Mouse (Mus musculus) MEL (cell line): ENCODE data around the gene Cyren. TPM values are rescaled to one million over a fixed set of nuclear protein-coding genes. Genes with fewer than 3 reads are reported as not detected.

Source experiments
- DNase-seq: peaks from one replicate; pipeline ENCODE4 v3.0.0; 2011; ENCODE audit warnings: low read depth, low spot score
- H3K27ac ChIP-seq: 2 replicates; pipeline ENCODE4 v1.5.1; 2012; ENCODE audit warnings: low read depth, mild to moderate bottlenecking, control low read depth, low read length, moderate library complexity; ENCODE audit not compliant: control insufficient read depth
- H3K27me3 ChIP-seq, 2 experiments: fragments of 150-350 bp in 1 of 2; sonication (generic) in 1 of 2; 2 replicates each; pipeline ENCODE4 v1.6.1; 2012; ENCODE audit warnings: low read length in 2 of 2, mild to moderate bottlenecking in 2 of 2, improper control_type of control experiment in 1 of 2, moderate library complexity in 1 of 2; ENCODE audit not compliant: insufficient read depth in 2 of 2, control insufficient read depth in 1 of 2
- H3K36me3 ChIP-seq, 2 experiments: 2 replicates each; pipeline ENCODE4 v1.6.1; 2012 to 2014; ENCODE audit warnings: low read length in 2 of 2, improper control_type of control experiment in 1 of 2, inconsistent platforms in 1 of 2, mild to moderate bottlenecking in 1 of 2; ENCODE audit not compliant: insufficient read depth in 2 of 2, control insufficient read depth in 1 of 2
- H3K4me1 ChIP-seq, 2 experiments: fragments of 150-350 bp in 1 of 2; sonication (generic) in 1 of 2; 2 replicates each; pipeline ENCODE4 v1.6.1; 2012; ENCODE audit warnings: low read length in 2 of 2, improper control_type of control experiment in 1 of 2, mild to moderate bottlenecking in 1 of 2; ENCODE audit not compliant: insufficient read depth in 2 of 2, control insufficient read depth in 1 of 2
- H3K4me3 ChIP-seq, 2 experiments: fragments of 150-350 bp in 1 of 2; sonication (generic) in 1 of 2; 2 replicates each; pipeline ENCODE4 v1.5.1; 2012; ENCODE audit warnings: low read depth in 2 of 2, low read length in 2 of 2, mild to moderate bottlenecking in 2 of 2, moderate library complexity in 2 of 2, control low read depth in 1 of 2, improper control_type of control experiment in 1 of 2; ENCODE audit not compliant: control insufficient read depth in 1 of 2, insufficient read depth in 1 of 2
- H3K79me2 ChIP-seq: 2 replicates; pipeline ENCODE4 v1.6.1; 2012; ENCODE audit warnings: mild to moderate bottlenecking, low read length, moderate library complexity; ENCODE audit not compliant: control insufficient read depth, poor library complexity, insufficient read depth
- H3K9ac ChIP-seq: 2 replicates; pipeline ENCODE4 v1.6.1; 2012; ENCODE audit warnings: low read depth, mild to moderate bottlenecking, control low read depth, low read length, moderate library complexity; ENCODE audit not compliant: control insufficient read depth, poor library complexity, severe bottlenecking
- H3K9me3 ChIP-seq: fragments of 150-350 bp; sonication (generic); replicated peaks from 2 replicates; pipeline ENCODE4 v1.6.1; 2012; ENCODE audit warnings: mild to moderate bottlenecking, low read length, improper control_type of control experiment, moderate library complexity; ENCODE audit not compliant: insufficient read depth
- CHD2 ChIP-seq: IDR thresholded peaks from 2 replicates; pipeline ENCODE4 v1.6.1; 2011; ENCODE audit warnings: low read length, improper control_type of control experiment
- CTCF ChIP-seq, 3 experiments: IDR thresholded peaks in 2 of 3; conservative IDR thresholded peaks in 1 of 3; 2 replicates each; pipeline ENCODE4 v1.5.1; 2011 to 2012; ENCODE audit warnings: low read length in 3 of 3, low read depth in 2 of 3, mild to moderate bottlenecking in 2 of 3, improper control_type of control experiment in 1 of 3, inconsistent platforms in 1 of 3, mixed read lengths in 1 of 3, moderate library complexity in 1 of 3; ENCODE audit not compliant: control insufficient read depth in 1 of 3, insufficient read depth in 1 of 3, poor library complexity in 1 of 3, severe bottlenecking in 1 of 3
- EP300 ChIP-seq, 2 experiments: IDR thresholded peaks; 2 replicates each; pipeline ENCODE4 v1.6.1; 2011; ENCODE audit warnings: improper control_type of control experiment in 2 of 2, low read length in 2 of 2, low read depth in 1 of 2, mild to moderate bottlenecking in 1 of 2
- ETS1 ChIP-seq: IDR thresholded peaks from 2 replicates; pipeline ENCODE4 v1.6.1; 2012; ENCODE audit warnings: low read depth, mild to moderate bottlenecking, inconsistent platforms, low read length, improper control_type of control experiment, moderate library complexity
- GABPA ChIP-seq: IDR thresholded peaks from 2 replicates; pipeline ENCODE4 v1.6.1; 2012; ENCODE audit warnings: low read depth, mild to moderate bottlenecking, inconsistent platforms, low read length, improper control_type of control experiment, moderate library complexity
- GATA1 ChIP-seq: IDR thresholded peaks from 2 replicates; pipeline ENCODE4 v1.6.1; 2011; ENCODE audit warnings: low read depth, low read length, improper control_type of control experiment
- JUND ChIP-seq: IDR thresholded peaks from 2 replicates; pipeline ENCODE4 v1.6.1; 2011; ENCODE audit warnings: low read depth, mild to moderate bottlenecking, improper control_type of control experiment, low read length
- KAT2A ChIP-seq: conservative IDR thresholded peaks from 2 replicates; pipeline ENCODE4 v1.6.1; 2012; ENCODE audit warnings: low read depth, low read length, improper control_type of control experiment, inconsistent platforms
- MAFK ChIP-seq: IDR thresholded peaks from 2 replicates; pipeline ENCODE4 v1.6.1; 2011; ENCODE audit warnings: low read depth, mild to moderate bottlenecking, low read length, improper control_type of control experiment, borderline replicate concordance
- MAX ChIP-seq: IDR thresholded peaks from 2 replicates; pipeline ENCODE4 v1.6.1; 2011; ENCODE audit warnings: low read length, improper control_type of control experiment
- MAZ ChIP-seq: IDR thresholded peaks from 2 replicates; pipeline ENCODE4 v1.6.1; 2012; ENCODE audit warnings: low read depth, mild to moderate bottlenecking, inconsistent platforms, low read length, improper control_type of control experiment
- MEF2A ChIP-seq: IDR thresholded peaks from 2 replicates; pipeline ENCODE4 v1.6.1; 2014; ENCODE audit warnings: low read depth, mild to moderate bottlenecking, inconsistent platforms, low read length, improper control_type of control experiment; ENCODE audit not compliant: poor library complexity, insufficient replicate concordance, severe bottlenecking; ENCODE audit errors: extremely low read depth
- MXI1 ChIP-seq: IDR thresholded peaks from 2 replicates; pipeline ENCODE4 v1.6.1; 2011; ENCODE audit warnings: mild to moderate bottlenecking, low read depth, low read length, improper control_type of control experiment
- MYC ChIP-seq: IDR thresholded peaks from 2 replicates; pipeline ENCODE4 v1.6.1; 2011; ENCODE audit warnings: low read depth, mild to moderate bottlenecking, low read length, improper control_type of control experiment, moderate library complexity
- POLR2AphosphoS5 ChIP-seq: IDR thresholded peaks from 2 replicates; pipeline ENCODE4 v1.6.1; 2012; ENCODE audit warnings: low read depth, borderline replicate concordance, mild to moderate bottlenecking, inconsistent platforms, low read length, moderate library complexity, mixed read lengths
- RAD21 ChIP-seq: IDR thresholded peaks from 2 replicates; pipeline ENCODE4 v1.6.1; 2011; ENCODE audit warnings: mild to moderate bottlenecking, low read depth, low read length, improper control_type of control experiment
- SMC3 ChIP-seq: IDR thresholded peaks from 2 replicates; pipeline ENCODE4 v1.6.1; 2011; ENCODE audit warnings: low read depth, low read length, improper control_type of control experiment
- TAL1 ChIP-seq: IDR thresholded peaks from 2 replicates; pipeline ENCODE4 v1.6.1; 2012; ENCODE audit warnings: mild to moderate bottlenecking, inconsistent platforms, low read length, moderate library complexity, mixed read lengths
- TCF12 ChIP-seq: IDR thresholded peaks from 2 replicates; pipeline ENCODE4 v1.6.1; 2014; ENCODE audit warnings: low read depth, mild to moderate bottlenecking, inconsistent platforms, low read length, improper control_type of control experiment, moderate library complexity
- UBTF ChIP-seq: IDR thresholded peaks from 2 replicates; pipeline ENCODE4 v1.6.1; 2012; ENCODE audit warnings: low read depth, mild to moderate bottlenecking, inconsistent platforms, low read length, improper control_type of control experiment, moderate library complexity, borderline replicate concordance; ENCODE audit not compliant: insufficient read depth
- USF1 ChIP-seq: IDR thresholded peaks from 2 replicates; pipeline ENCODE4 v1.6.1; 2014; ENCODE audit warnings: low read depth, mild to moderate bottlenecking, inconsistent platforms, low read length, improper control_type of control experiment, moderate library complexity
- USF2 ChIP-seq, 2 experiments: IDR thresholded peaks; 2 replicates each; pipeline ENCODE4 v1.6.1; 2011 to 2012; ENCODE audit warnings: improper control_type of control experiment in 2 of 2, low read length in 2 of 2, borderline replicate concordance in 1 of 2, inconsistent platforms in 1 of 2, low read depth in 1 of 2, mild to moderate bottlenecking in 1 of 2; ENCODE audit not compliant: insufficient read depth in 1 of 2
- ZC3H11A ChIP-seq: IDR thresholded peaks from 2 replicates; pipeline ENCODE4 v1.6.1; 2012; ENCODE audit warnings: low read depth, mild to moderate bottlenecking, inconsistent platforms, low read length, improper control_type of control experiment
- polyA plus RNA-seq, 2 experiments: library from polyadenylated mRNA; stranded (reverse) in 1 of 2; unstranded in 1 of 2; fragments of >175 nt in 1 of 2; fragments of >200 nt in 1 of 2; gene quantifications; 2 replicates each; pipeline versions ENCODE4 v1.2.1 to v1.2.4; 2012; ENCODE audit warnings: low replicate concordance in 2 of 2, low read depth in 1 of 2; ENCODE audit not compliant: insufficient read length in 2 of 2, insufficient read depth in 1 of 2, missing spikeins in 1 of 2
- total RNA-seq: library from RNA; depleted of rRNA; stranded (reverse); fragments of 300-350 nt; gene quantifications from 2 replicates; pipeline ENCODE4 v1.2.3, GENCODE M21; 2012

Cyren gene
- total and polyA plus RNA-seq, 3 experiments, result 10.1 to 15.9 TPM; not detected in 1

DNA sequence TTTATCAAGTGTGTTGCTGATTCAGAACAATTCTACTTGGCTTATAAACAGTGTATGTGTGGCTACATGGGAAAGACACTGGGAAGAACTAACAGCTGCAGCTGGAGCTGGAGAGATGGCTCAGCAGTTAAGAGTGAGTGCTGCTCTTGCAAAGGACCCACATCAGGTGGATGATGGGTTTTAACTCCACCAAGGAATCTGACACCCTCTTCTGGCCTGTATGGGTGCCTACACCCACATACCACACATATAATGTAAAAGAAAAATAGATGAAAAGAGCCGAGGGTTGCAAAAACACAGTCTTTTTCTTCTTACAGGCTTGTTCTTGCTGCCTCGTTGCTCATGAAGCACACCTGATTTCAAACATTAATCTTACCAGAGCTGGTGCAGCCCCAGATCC lies 28.3 kb upstream of the Cyren start:
- peaks cover 2 to 42% of the 10 kb centered on the region in 2 experiments for H3K4me1 ChIP-seq
- peaks cover 0 to 32% of the 10 kb centered on the region in 2 experiments; a peak in 2 of 4 replicates for H3K36me3 ChIP-seq
- H3K27me3 ChIP-seq, result no peaks in the 10 kb centered on the region
- peaks cover 2% of the 10 kb centered on the region; the same call in 1 of the 2 replicates for H3K79me2 ChIP-seq
- no peak overlapping the region for H3K4me3 ChIP-seq
- H3K9me3 ChIP-seq, result no peaks in the 10 kb centered on the region
- DNase-seq, result peak; percentile 33
- TF ChIP-seq CTCF (IDR thresholded peaks at IDR 0.05 in 2 of 3, conservative IDR thresholded peaks at IDR 0.05 in 1 of 3; ENCODE audit: control insufficient read depth in 1 of 3, insufficient read depth in 1 of 3, low read depth in 2 of 3, low read length in 3 of 3, poor library complexity in 1 of 3, severe bottlenecking in 1 of 3) (peak in 2 of 3 experiments; percentile 28 to 36; a peak in 4 of 6 replicates), MAZ (no peak), RAD21 (peak; percentile 22), MYC (no peak), SMC3 (0 out of 2 replicates have a peak, but pooled peaks have one; percentile 22)
- H3K27ac ChIP-seq, result no peak overlapping the region
- H3K9ac ChIP-seq, result no peak overlapping the region

DNA sequence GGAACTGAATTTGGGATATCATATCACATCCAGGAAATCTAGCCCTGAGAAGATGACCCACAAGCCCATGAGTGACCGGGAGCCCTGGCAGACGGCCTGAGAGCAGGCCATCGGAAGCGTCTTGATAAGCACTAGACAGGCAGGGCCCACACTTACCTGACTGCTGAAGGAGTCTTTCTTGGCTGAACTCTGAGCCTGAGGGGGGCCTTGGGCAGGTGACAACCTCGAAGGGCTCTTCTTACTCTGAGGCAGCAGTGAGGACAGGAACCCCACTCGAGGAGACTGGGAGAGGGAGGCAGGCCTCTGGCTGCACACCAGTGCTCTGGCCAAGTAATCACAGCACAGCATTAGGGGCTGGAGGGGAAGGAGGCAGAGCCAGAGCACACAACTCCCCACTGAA lies 26.5 kb upstream of the Cyren start:
- H3K4me3 ChIP-seq, result no peak overlapping the region
- H3K27ac ChIP-seq, result no peak overlapping the region
- no peak overlapping the region for H3K9ac ChIP-seq
- H3K9me3 ChIP-seq, result no peaks in the 10 kb centered on the region
- peaks cover 2 to 41% of the 10 kb centered on the region in 2 experiments for H3K4me1 ChIP-seq
- peaks cover 0 to 32% of the 10 kb centered on the region in 2 experiments; a peak in 3 of 4 replicates for H3K36me3 ChIP-seq
- no peaks in the 10 kb centered on the region; the same call in 1 of the 2 replicates for H3K79me2 ChIP-seq
- no peak for DNase-seq
- H3K27me3 ChIP-seq, result no peaks in the 10 kb centered on the region
- TF ChIP-seq MYC (no peak), TAL1 (no peak), GABPA (no peak), MAFK (no peak), GATA1 (no peak), POLR2AphosphoS5 (no peak), USF2 (IDR thresholded peaks at IDR 0.05; ENCODE audit: borderline replicate concordance in 1 of 2, insufficient read depth in 1 of 2, low read depth in 1 of 2, low read length in 2 of 2) (no peak), JUND (no peak), MXI1 (no peak), TCF12 (no peak), CTCF (IDR thresholded peaks at IDR 0.05 in 2 of 3, conservative IDR thresholded peaks at IDR 0.05 in 1 of 3; ENCODE audit: control insufficient read depth in 1 of 3, insufficient read depth in 1 of 3, low read depth in 2 of 3, low read length in 3 of 3, poor library complexity in 1 of 3, severe bottlenecking in 1 of 3) (no peak), ETS1 (no peak), KAT2A (no peak), MAX (no peak), MEF2A (no peak), UBTF (no peak), EP300 (IDR thresholded peaks at IDR 0.05; ENCODE audit: low read depth in 1 of 2, low read length in 2 of 2) (no peak), USF1 (no peak), ZC3H11A (no peak), CHD2 (no peak)
